Mouse (Mus musculus): ENCODE results near the gene Pak4. TPM values are rescaled to one million over a fixed set of nuclear protein-coding genes. Genes with fewer than 3 reads are reported as not detected.

The Pak4 gene
- polyA plus RNA-seq, 1 experiment: 32.8 TPM

DNA sequence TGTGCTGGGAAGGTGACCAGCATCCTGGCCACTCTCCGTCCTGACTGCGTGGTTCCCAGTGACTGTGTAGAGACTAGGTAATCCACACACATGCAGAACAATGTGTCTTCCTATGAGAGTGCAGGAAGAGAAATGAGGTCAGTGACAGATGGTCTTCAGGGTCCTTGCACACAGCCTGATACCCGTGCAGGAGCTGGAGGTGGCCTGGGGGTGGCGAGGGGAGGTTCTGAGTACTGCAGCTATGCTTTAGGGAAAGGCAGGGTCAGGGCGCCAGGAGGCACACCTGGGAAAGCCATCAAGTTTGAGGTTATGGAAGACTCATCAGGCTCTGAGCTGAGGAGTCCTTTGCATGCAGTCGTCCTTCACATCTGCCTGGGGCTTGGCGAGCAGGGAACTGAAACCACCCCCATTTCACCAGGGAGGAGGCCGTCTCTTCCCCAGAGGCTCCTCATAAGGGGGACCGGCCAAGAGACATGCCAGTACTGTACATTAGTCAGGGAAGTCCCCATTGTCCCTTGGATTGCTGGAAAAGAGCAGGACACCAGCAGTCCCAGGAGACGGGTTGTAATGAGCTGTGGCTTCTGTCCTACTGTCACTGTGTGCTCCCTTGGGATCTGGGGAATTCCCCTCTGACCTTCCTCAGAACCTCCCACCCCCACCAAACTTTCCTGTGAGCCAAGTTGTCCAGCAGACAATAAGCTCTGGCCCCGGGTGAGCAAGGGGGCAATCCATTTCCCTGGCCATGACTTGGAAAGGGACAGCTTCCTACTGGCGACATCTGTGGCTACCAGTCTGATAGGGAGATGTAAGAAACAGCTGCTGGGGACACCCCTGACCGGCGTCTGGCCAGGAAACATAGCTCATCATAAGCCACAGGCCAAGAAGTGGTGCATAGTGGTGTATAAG lies 4.5 kb downstream of the Pak4 start:
- no peak for TF ChIP-seq CTCF (IDR thresholded peaks at IDR 0.05; ENCODE audit: borderline replicate concordance, control insufficient read depth, extremely low read depth, insufficient read depth, low read length, poor library complexity)
- no peak for TF ChIP-seq POLR2A (IDR thresholded peaks at IDR 0.05; ENCODE audit: control insufficient read depth, extremely low read depth, insufficient read depth, low read length, poor library complexity)
- Histone ChIP-seq H3K27me3 (ENCODE audit: control insufficient read depth, insufficient read depth, low read length) (no peaks in the 10 kb centered on the region), H3K4me1 (replicated peaks; ENCODE audit: control insufficient read depth, insufficient read depth, low read length) (peaks cover 14% of the 10 kb centered on the region), H3K36me3 (ENCODE audit: control insufficient read depth, insufficient read depth, low read length) (no peaks in the 10 kb centered on the region), H3K27ac (ENCODE audit: control insufficient read depth, insufficient read depth, low read length) (no peak overlapping the region), H3K4me3 (ENCODE audit: control insufficient read depth, insufficient read depth, low read length) (no peak overlapping the region)
- 75% methylated on average over 14 of the region's 14 CpGs for WGBS
- no peak for DNase-seq

DNA sequence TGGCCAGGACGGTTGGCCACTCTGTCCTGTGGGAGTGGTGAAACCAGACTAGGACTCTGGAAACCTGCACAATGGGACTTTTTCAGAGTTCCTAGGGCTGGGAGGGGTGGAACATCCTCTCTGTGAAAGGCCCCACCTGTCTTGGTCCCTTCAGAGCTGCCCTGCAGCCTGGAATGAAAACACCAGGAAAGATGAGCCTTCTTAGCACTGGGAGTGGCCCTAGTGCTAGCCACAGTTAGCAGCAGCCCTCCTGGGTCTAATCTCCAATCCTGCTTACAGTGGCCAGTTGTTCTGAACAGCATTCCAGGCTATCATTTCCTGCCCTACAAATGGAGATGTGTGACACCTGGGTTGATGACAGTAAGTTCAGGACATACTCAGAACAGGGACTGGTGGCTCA lies 6.1 kb downstream of the Pak4 start:
- Histone ChIP-seq H3K4me1 (replicated peaks; ENCODE audit: control insufficient read depth, insufficient read depth, low read length) (peaks cover 16% of the 10 kb centered on the region), H3K27me3 (ENCODE audit: control insufficient read depth, insufficient read depth, low read length) (no peaks in the 10 kb centered on the region), H3K27ac (ENCODE audit: control insufficient read depth, insufficient read depth, low read length) (no peak overlapping the region), H3K4me3 (ENCODE audit: control insufficient read depth, insufficient read depth, low read length) (no peak overlapping the region), H3K36me3 (ENCODE audit: control insufficient read depth, insufficient read depth, low read length) (no peaks in the 10 kb centered on the region)
- 83% methylated on average over 1 of the region's 1 CpGs for WGBS
- no peak for DNase-seq
- TF ChIP-seq CTCF (IDR thresholded peaks at IDR 0.05; ENCODE audit: borderline replicate concordance, control insufficient read depth, extremely low read depth, insufficient read depth, low read length, poor library complexity): no peak
- no peak for TF ChIP-seq POLR2A (IDR thresholded peaks at IDR 0.05; ENCODE audit: control insufficient read depth, extremely low read depth, insufficient read depth, low read length, poor library complexity)

DNA sequence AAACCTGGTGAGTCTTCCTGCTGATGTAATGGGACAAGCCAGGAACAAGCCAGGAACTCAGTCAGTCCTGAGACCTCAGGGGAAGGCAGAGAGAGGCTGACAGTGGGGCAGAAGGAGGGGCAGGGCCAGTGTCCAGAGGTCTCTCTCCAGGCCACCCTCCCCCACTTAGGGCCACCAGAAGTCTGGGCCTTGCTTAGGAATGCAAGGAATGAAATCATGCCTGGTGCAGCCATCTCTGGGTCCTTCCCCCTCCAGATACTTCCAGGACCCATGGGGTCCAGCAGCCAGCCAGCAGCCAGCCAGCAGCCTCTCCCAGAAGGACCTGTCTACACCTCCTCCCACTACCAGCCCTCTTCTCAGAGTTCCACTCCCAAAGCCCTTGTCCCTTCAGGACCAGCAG lies 10.3 kb downstream of the Pak4 start:
- H3K36me3 ChIP-seq (ENCODE audit: control insufficient read depth, insufficient read depth, low read length): no peaks in the 10 kb centered on the region
- H3K4me1 ChIP-seq (replicated peaks; ENCODE audit: control insufficient read depth, insufficient read depth, low read length): peaks cover 32% of the 10 kb centered on the region
- TF ChIP-seq POLR2A (IDR thresholded peaks at IDR 0.05; ENCODE audit: control insufficient read depth, extremely low read depth, insufficient read depth, low read length, poor library complexity) (no peak), CTCF (IDR thresholded peaks at IDR 0.05; ENCODE audit: borderline replicate concordance, control insufficient read depth, extremely low read depth, insufficient read depth, low read length, poor library complexity) (no peak)
- DNase-seq: no peak
- H3K27me3 ChIP-seq (ENCODE audit: control insufficient read depth, insufficient read depth, low read length): no peaks in the 10 kb centered on the region
- no peak overlapping the region for H3K27ac ChIP-seq (ENCODE audit: control insufficient read depth, insufficient read depth, low read length)
- H3K4me3 ChIP-seq (ENCODE audit: control insufficient read depth, insufficient read depth, low read length): no peak overlapping the region

DNA sequence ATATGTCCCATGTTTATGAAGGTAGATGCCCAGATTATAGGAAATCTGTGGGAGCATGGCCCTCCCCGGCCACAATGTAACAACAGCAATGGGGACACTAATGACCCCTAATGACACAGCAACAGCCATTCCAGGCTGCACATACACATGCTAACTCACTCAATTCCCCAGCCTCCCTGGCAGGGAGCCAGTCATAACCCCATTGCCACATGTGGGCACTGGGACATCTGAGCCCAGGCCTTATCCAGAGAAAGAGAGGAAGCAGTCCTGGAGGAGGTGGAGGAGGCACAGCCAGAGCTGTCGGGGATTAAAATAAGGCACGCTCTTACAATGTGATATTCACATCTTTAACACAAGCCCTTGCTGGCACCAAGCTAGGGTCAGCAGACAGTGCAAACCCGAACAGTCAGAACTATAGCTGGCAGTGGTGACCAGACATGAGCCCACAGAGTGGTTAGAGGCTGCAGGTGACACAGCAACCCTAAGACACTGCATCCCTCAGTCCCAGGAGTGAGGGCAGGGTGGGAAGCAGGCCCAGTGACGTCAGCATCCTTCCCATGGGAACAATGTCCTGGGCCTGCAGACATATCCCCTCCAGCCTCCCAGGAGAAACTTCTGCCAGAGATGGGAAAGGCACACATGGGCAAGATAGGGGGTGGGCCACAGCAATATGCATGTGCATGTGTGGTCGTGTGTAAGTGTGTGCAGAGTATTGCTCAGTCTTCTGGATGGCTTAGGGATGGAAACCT lies 11.1 kb downstream of the Pak4 start:
- TF ChIP-seq CTCF (IDR thresholded peaks at IDR 0.05; ENCODE audit: borderline replicate concordance, control insufficient read depth, extremely low read depth, insufficient read depth, low read length, poor library complexity): no peak
- TF ChIP-seq POLR2A (IDR thresholded peaks at IDR 0.05; ENCODE audit: control insufficient read depth, extremely low read depth, insufficient read depth, low read length, poor library complexity): no peak
- 83% methylated on average over 6 of the region's 6 CpGs for WGBS
- Histone ChIP-seq H3K36me3 (ENCODE audit: control insufficient read depth, insufficient read depth, low read length) (no peaks in the 10 kb centered on the region), H3K4me3 (ENCODE audit: control insufficient read depth, insufficient read depth, low read length) (no peak overlapping the region), H3K27me3 (ENCODE audit: control insufficient read depth, insufficient read depth, low read length) (no peaks in the 10 kb centered on the region), H3K27ac (ENCODE audit: control insufficient read depth, insufficient read depth, low read length) (no peak overlapping the region), H3K4me1 (replicated peaks; ENCODE audit: control insufficient read depth, insufficient read depth, low read length) (peaks cover 37% of the 10 kb centered on the region)
- DNase-seq: no peak

DNA sequence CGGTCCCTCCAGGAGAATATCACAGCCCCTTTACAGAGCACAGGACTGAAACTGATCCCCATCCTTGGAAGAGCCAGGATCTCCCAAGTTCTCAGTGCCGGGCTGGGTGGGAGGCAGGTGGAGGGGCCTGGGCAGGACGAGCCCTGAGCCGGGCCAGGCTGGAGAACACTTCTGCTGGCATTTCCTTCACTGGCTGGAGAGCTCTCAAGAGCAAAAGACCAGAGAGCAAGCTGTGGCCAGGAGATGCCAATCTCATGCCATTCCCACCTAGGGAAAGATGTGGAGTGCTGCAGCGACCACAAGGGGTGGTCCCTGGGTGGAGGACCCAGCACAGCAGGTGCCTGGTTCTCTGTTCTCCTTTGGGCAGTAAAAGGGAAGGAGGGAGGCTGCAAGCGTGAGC lies 13.0 kb downstream of the Pak4 start:
- no peaks in the 10 kb centered on the region for H3K27me3 ChIP-seq (ENCODE audit: control insufficient read depth, insufficient read depth, low read length)
- DNase-seq: no peak
- H3K4me1 ChIP-seq (replicated peaks; ENCODE audit: control insufficient read depth, insufficient read depth, low read length): peaks cover 44% of the 10 kb centered on the region
- H3K27ac ChIP-seq (ENCODE audit: control insufficient read depth, insufficient read depth, low read length): no peak overlapping the region
- H3K36me3 ChIP-seq (ENCODE audit: control insufficient read depth, insufficient read depth, low read length): no peaks in the 10 kb centered on the region
- H3K4me3 ChIP-seq (ENCODE audit: control insufficient read depth, insufficient read depth, low read length): no peak overlapping the region
- 81% methylated on average over 6 of the region's 6 CpGs for WGBS
- TF ChIP-seq POLR2A (IDR thresholded peaks at IDR 0.05; ENCODE audit: control insufficient read depth, extremely low read depth, insufficient read depth, low read length, poor library complexity): no peak
- no peak for TF ChIP-seq CTCF (IDR thresholded peaks at IDR 0.05; ENCODE audit: borderline replicate concordance, control insufficient read depth, extremely low read depth, insufficient read depth, low read length, poor library complexity)

DNA sequence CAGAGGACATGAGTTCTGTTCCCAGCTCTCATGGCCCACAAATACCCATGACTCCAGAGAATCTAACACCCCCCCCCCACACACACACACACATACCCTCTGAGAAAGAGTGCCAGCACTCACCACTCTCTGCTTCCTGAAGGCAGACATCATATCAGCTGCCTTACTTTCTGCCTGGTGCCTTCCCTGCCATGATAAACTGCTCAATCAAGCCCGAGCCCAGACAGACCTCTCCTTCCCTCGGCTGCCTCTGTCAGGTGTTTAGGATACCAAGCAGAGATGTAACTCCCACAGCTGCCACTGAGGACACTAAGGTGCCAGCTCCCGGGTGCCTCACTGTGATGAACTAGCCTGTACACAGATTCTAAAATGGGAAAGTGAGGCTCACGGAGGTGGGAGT lies 13.5 kb downstream of the Pak4 start:
- H3K36me3 ChIP-seq (ENCODE audit: control insufficient read depth, insufficient read depth, low read length): no peaks in the 10 kb centered on the region
- TF ChIP-seq POLR2A (IDR thresholded peaks at IDR 0.05; ENCODE audit: control insufficient read depth, extremely low read depth, insufficient read depth, low read length, poor library complexity): no peak
- TF ChIP-seq CTCF (IDR thresholded peaks at IDR 0.05; ENCODE audit: borderline replicate concordance, control insufficient read depth, extremely low read depth, insufficient read depth, low read length, poor library complexity): no peak
- no peaks in the 10 kb centered on the region for H3K27me3 ChIP-seq (ENCODE audit: control insufficient read depth, insufficient read depth, low read length)
- DNase-seq: no peak
- WGBS: 65% methylated on average over 4 of the region's 4 CpGs
- no peak overlapping the region for H3K4me3 ChIP-seq (ENCODE audit: control insufficient read depth, insufficient read depth, low read length)
- H3K27ac ChIP-seq (ENCODE audit: control insufficient read depth, insufficient read depth, low read length): no peak overlapping the region
- H3K4me1 ChIP-seq (replicated peaks; ENCODE audit: control insufficient read depth, insufficient read depth, low read length): peaks cover 49% of the 10 kb centered on the region

Data from thymus, adult 2 months (tissue).